Mouse (Mus musculus): ENCODE data around the gene Cd34. TPM values are rescaled to one million over a fixed set of nuclear protein-coding genes. Genes with fewer than 3 reads are reported as not detected.

Cd34 gene
- total RNA-seq, 2 experiments from 2014 or later: 225 to 264 TPM

GRCm38 (mm10) chr1:194998396-194998795 lies 59.8 kb downstream of the Cd34 start:
- no peak for ATAC-seq (replicated peaks; ENCODE audit: poor library complexity, severe bottlenecking)

GRCm38 (mm10) chr1:195003328-195003727 lies 64.7 kb downstream of the Cd34 start:
- ATAC-seq (replicated peaks; ENCODE audit: poor library complexity, severe bottlenecking): no peak

- no peak for ATAC-seq (replicated peaks; ENCODE audit: poor library complexity, severe bottlenecking)
Observed at GRCm38 (mm10) chr1:195004194-195004593, 65.6 kb downstream of the Cd34 start.

GRCm38 (mm10) chr1:195006267-195006666 lies 67.6 kb downstream of the Cd34 start:
- ATAC-seq (replicated peaks; ENCODE audit: poor library complexity, severe bottlenecking): no peak

Other genes with a start within 250 kb of the Cd34 start
- 0.66 and 1.6 TPM in 2 replicates for gene Cd46, start 153.4 kb downstream of the Cd34 start, total RNA-seq (2014; fragmentation: Nextera tagmentation)
- gene Cd46, start 153.4 kb downstream of the Cd34 start, total RNA-seq (2017): 0.88 and 0.95 TPM in 2 replicates
- gene Cr1l, start 192.8 kb downstream of the Cd34 start, total RNA-seq (2014; fragmentation: Nextera tagmentation): 62.8 and 83.0 TPM in 2 replicates
- gene Cr1l, start 192.8 kb downstream of the Cd34 start, total RNA-seq (2017): 113 and 117 TPM in 2 replicates
- not detected in 2 replicates for gene Cr2, start 237.9 kb downstream of the Cd34 start, total RNA-seq (2014; fragmentation: Nextera tagmentation)
- not detected in 2 replicates for gene Cr2, start 237.9 kb downstream of the Cd34 start, total RNA-seq (2017)

All from granulocyte monocyte progenitor cell, adult 5-6 weeks (primary cell).